In the genomic region with DNA sequence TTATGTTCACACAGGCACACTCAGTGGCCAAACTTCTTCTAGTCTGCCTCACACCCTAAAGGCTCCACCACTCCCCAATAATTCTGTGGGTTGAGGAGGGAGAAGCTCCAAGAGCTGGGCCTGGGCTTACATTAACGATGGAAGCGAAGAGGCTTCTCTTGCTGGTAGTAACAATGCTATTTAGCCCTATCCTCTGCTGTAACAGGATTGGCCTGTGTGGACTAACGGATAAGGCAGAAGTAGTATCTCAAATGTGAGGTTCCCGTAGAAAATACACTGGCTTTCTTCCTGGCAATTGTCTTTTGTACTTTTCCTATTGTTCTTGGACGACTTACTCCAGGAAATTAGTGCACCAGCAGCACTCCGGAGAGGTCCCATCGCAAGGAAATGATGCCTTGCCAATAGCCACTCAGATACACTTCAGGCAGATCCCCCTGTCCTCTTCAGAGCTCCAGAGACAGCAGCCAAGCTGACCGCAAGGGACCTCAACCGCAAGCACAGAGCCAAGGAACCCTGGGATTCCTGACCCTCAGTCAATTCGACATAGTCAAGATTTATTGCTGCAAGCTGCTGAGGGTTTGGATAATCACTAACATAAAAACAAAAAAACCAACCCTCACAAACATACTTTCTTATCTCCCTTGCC, we compare ENCODE assay signal across 14 mouse cellular contexts.
A peak's percentile ranks its signal among the peaks of the same experiment; 100 is the strongest.
DNase-seq lines count a peak whose midpoint lies in the region; ATAC-seq and TF ChIP-seq lines count a peak whose summit lies in the region.
"Had no signal": no experiment of that assay in that cellular context is flagged by ENCODE, and none has a peak within 500 bp of the region (broad histone marks: within the 10 kb centered on the region; RNA-seq: fewer than 3 reads in every experiment).

No protein-coding gene starts in this region.

- no peaks in the 10 kb centered on the region for H3K27me3 ChIP-seq in heart, embryonic 11.5 days (ENCODE audit: control insufficient read depth, insufficient read depth, low read length)
- H3K27me3 ChIP-seq in heart, postnatal 0 days (ENCODE audit: control insufficient read depth, insufficient read depth, low read length) = no peaks in the 10 kb centered on the region
- H3K27me3 ChIP-seq in midbrain, embryonic 11.5 days (ENCODE audit: control insufficient read depth, insufficient read depth, low read length) = no peaks in the 10 kb centered on the region
- H3K27me3 ChIP-seq: midbrain, embryonic 12.5 days had no signal

- no peaks in the 10 kb centered on the region for H3K4me1 ChIP-seq in heart, embryonic 11.5 days (ENCODE audit: control insufficient read depth, insufficient read depth, low read length)
- no peaks in the 10 kb centered on the region for H3K4me1 ChIP-seq in heart, postnatal 0 days (ENCODE audit: control insufficient read depth, insufficient read depth)
- H3K4me1 ChIP-seq in midbrain, embryonic 11.5 days (ENCODE audit: control insufficient read depth, insufficient read depth, low read length) = no peaks in the 10 kb centered on the region
- H3K4me1 ChIP-seq: limb, embryonic 10.5 days; midbrain, embryonic 12.5 days had no signal

- 70% methylated on average over 10 of the region's 10 CpGs for WGBS in heart, embryonic 11.5 days (ENCODE audit: insufficient replicate concordance)
- 59% methylated on average over 10 of the region's 10 CpGs for WGBS in heart, postnatal 0 days
- WGBS in midbrain, embryonic 11.5 days = 90% methylated on average over 10 of the region's 10 CpGs

- DNase-seq in heart, adult 11 months = peak; percentile 98
- DNase-seq in gastrocnemius, postnatal 25 days = peak; percentile 39
- DNase-seq in heart, postnatal 0 days (ENCODE audit: low spot score) = peak; percentile 12
- peak; percentile 32 to 75 for DNase-seq in kidney, postnatal 25 days
- no peak for DNase-seq in lung, postnatal 4 days
- DNase-seq in midbrain, embryonic 11.5 days (ENCODE audit: low spot score, missing footprints) = no peak
- DNase-seq in frontal cortex, adult 2 months (ENCODE audit: extremely low spot score in 1 of 2, low spot score in 1 of 2) = no peak
- DNase-seq: layer of hippocampus, adult 9-11 months; lung, embryonic 14.5 days; thymus, adult 18-20 months had no signal

- H3K4me3 ChIP-seq in heart, embryonic 11.5 days (ENCODE audit: low read depth, low read length) = no peak overlapping the region
- no peak overlapping the region for H3K4me3 ChIP-seq in heart, postnatal 0 days (ENCODE audit: low read depth, low read length)
- no peak overlapping the region for H3K4me3 ChIP-seq in midbrain, embryonic 11.5 days (ENCODE audit: low read depth, low read length)
- H3K4me3 ChIP-seq: limb, embryonic 10.5 days; midbrain, embryonic 12.5 days had no signal

- H3K36me3 ChIP-seq in heart, embryonic 11.5 days (ENCODE audit: control insufficient read depth, insufficient read depth, low read length) = no peaks in the 10 kb centered on the region
- no peaks in the 10 kb centered on the region for H3K36me3 ChIP-seq in heart, postnatal 0 days (replicated peaks; ENCODE audit: control insufficient read depth, insufficient read depth, low read length)
- H3K36me3 ChIP-seq in midbrain, embryonic 11.5 days (ENCODE audit: control insufficient read depth, insufficient read depth, low read length) = no peaks in the 10 kb centered on the region
- H3K36me3 ChIP-seq: limb, embryonic 10.5 days; midbrain, embryonic 12.5 days had no signal

- no peaks in the 10 kb centered on the region for H3K9me3 ChIP-seq in heart, embryonic 11.5 days (replicated peaks; ENCODE audit: control insufficient read depth, low read length)
- H3K9me3 ChIP-seq in heart, postnatal 0 days (replicated peaks; ENCODE audit: control insufficient read depth, low read length) = no peaks in the 10 kb centered on the region
- H3K9me3 ChIP-seq in midbrain, embryonic 11.5 days (ENCODE audit: control insufficient read depth, low read length) = no peaks in the 10 kb centered on the region
- H3K9me3 ChIP-seq: limb, embryonic 10.5 days; midbrain, embryonic 12.5 days had no signal

- H3K4me2 ChIP-seq in heart, embryonic 11.5 days = no peak overlapping the region
- no peak overlapping the region for H3K4me2 ChIP-seq in heart, postnatal 0 days (ENCODE audit: low read depth, low read length)
- H3K4me2 ChIP-seq in midbrain, embryonic 11.5 days = no peak overlapping the region
- H3K4me2 ChIP-seq: lung, embryonic 14.5 days; midbrain, embryonic 12.5 days had no signal

- TF ChIP-seq CTCF in heart, postnatal 0 days (IDR thresholded peaks at IDR 0.05; ENCODE audit: low read depth) = no peak

- H3K27ac ChIP-seq in heart, embryonic 11.5 days (ENCODE audit: low read depth, low read length) = no peak overlapping the region
- H3K27ac ChIP-seq in heart, postnatal 0 days (ENCODE audit: low read depth) = no peak overlapping the region
- H3K27ac ChIP-seq in midbrain, embryonic 11.5 days (ENCODE audit: low read depth, low read length) = no peak overlapping the region
- H3K27ac ChIP-seq: limb, embryonic 10.5 days; midbrain, embryonic 12.5 days had no signal

- TF ChIP-seq EP300 in heart, postnatal 0 days (IDR thresholded peaks at IDR 0.05; ENCODE audit: low read depth) = no peak

- no peak overlapping the region for H3K9ac ChIP-seq in heart, embryonic 11.5 days (ENCODE audit: low read depth, low read length)
- no peak overlapping the region for H3K9ac ChIP-seq in heart, postnatal 0 days (replicated peaks; ENCODE audit: low read depth, low read length)
- no peak overlapping the region for H3K9ac ChIP-seq in midbrain, embryonic 11.5 days (ENCODE audit: low read length)
- H3K9ac ChIP-seq: lung, embryonic 14.5 days; midbrain, embryonic 12.5 days had no signal

- ATAC-seq in heart, embryonic 11.5 days (replicated peaks; ENCODE audit: insufficient number of reproducible peaks, low FRiP score, low TSS enrichment) = no peak
- ATAC-seq in heart, postnatal 0 days (ENCODE audit: insufficient read depth, low read depth) = peak; percentile 57; the same call in 1 of the 2 replicates
- no peak for ATAC-seq in midbrain, embryonic 11.5 days (ENCODE audit: low FRiP score)
- ATAC-seq: activated CD4-positive, CD25-positive, alpha-beta regulatory T cell, adult 4 months had no signal

Comparison
In these comparisons a context has a peak if more than half of its experiments do, and no peak if none do; other contexts are left out.
1. DNase-seq: peak in heart, adult 11 months (single experiment), gastrocnemius, postnatal 25 days (single experiment), heart, postnatal 0 days (single experiment) and kidney, postnatal 25 days (2 of 2); none in lung, postnatal 4 days (0 of 2), midbrain, embryonic 11.5 days (single experiment) and frontal cortex, adult 2 months (0 of 2).